Mouse (Mus musculus) midbrain, embryonic 11.5 days (tissue): ENCODE measurements around the gene Zan. TPM values are rescaled to one million over a fixed set of nuclear protein-coding genes. Genes with fewer than 3 reads are reported as not detected.

Experiments
- ATAC-seq: fragments of 200-750 bp; cut with Nextera tagmentation; 2 replicates; pipeline ENCODE4 v1.8.0; 2017; ENCODE audit warnings: moderate TSS enrichment, moderate library complexity; ENCODE audit not compliant: low FRiP score
- DNase-seq: peaks from one replicate; pipeline ENCODE4 v3.0.0; 2015; ENCODE audit warnings: low spot score; ENCODE audit errors: missing footprints
- H3K27ac ChIP-seq: fragments of 300-500 bp; sonication (generic); 2 replicates; pipeline ENCODE4 v1.5.1; 2014; ENCODE audit warnings: low read depth, low read length
- H3K27me3 ChIP-seq: fragments of 300-500 bp; sonication (generic); 2 replicates; pipeline ENCODE4 v1.6.1; 2014; ENCODE audit warnings: mild to moderate bottlenecking, low read length, moderate library complexity, mixed read lengths; ENCODE audit not compliant: control insufficient read depth, insufficient read depth
- H3K36me3 ChIP-seq: fragments of 300-500 bp; sonication (generic); 2 replicates; pipeline ENCODE4 v1.6.1; 2014; ENCODE audit warnings: mild to moderate bottlenecking, low read length, moderate library complexity, mixed read lengths; ENCODE audit not compliant: control insufficient read depth, insufficient read depth
- H3K4me1 ChIP-seq: fragments of 300-500 bp; sonication (generic); 2 replicates; pipeline ENCODE4 v1.6.1; 2014; ENCODE audit warnings: low read length; ENCODE audit not compliant: control insufficient read depth, insufficient read depth
- H3K4me2 ChIP-seq: fragments of 300-500 bp; sonication (generic); 2 replicates; pipeline ENCODE4 v1.6.1; 2014; ENCODE audit warnings: mild to moderate bottlenecking, moderate library complexity
- H3K4me3 ChIP-seq: fragments of 300-500 bp; sonication (generic); 2 replicates; pipeline ENCODE4 v1.5.1; 2014; ENCODE audit warnings: low read depth, low read length
- H3K9ac ChIP-seq: fragments of 300-500 bp; sonication (generic); 2 replicates; pipeline ENCODE4 v1.6.1; 2014; ENCODE audit warnings: low read length
- H3K9me3 ChIP-seq: fragments of 300-500 bp; sonication (generic); 2 replicates; pipeline ENCODE4 v1.6.1; 2016; ENCODE audit warnings: low read length; ENCODE audit not compliant: control insufficient read depth
- WGBS: fragments of 180-500 bp; shearing (Covaris S2); extraction: QIAGEN DNeasy Blood & Tissue Kit; methylation state at CpG from one replicate; pipeline ENCODE4 v1.1.7; 2014; 5-methylcytosine and 5-hydroxymethylcytosine counted together
- polyA plus RNA-seq: library from polyadenylated mRNA; unstranded; fragments of >200 nt; fragmentation: Nextera tagmentation; extraction: Ambion mirVana; gene quantifications from 2 replicates; pipeline ENCODE4 v1.2.1, GENCODE M21; 2014

The Zan gene
- polyA plus RNA-seq, 1 experiment from 2014 or later = 0.03 TPM

GRCm38 (mm10) chr5:137346983-137347382 is 129.9 kb downstream of the Zan start:
- H3K9ac ChIP-seq = no peak overlapping the region
- no peaks in the 10 kb centered on the region for H3K36me3 ChIP-seq
- no peak overlapping the region for H3K4me3 ChIP-seq
- peaks cover 28% of the 10 kb centered on the region for H3K4me1 ChIP-seq
- H3K4me2 ChIP-seq = no peak overlapping the region
- H3K27ac ChIP-seq = no peak overlapping the region
- 92% methylated on average over 4 of the region's 4 CpGs for WGBS
- H3K9me3 ChIP-seq = no peaks in the 10 kb centered on the region
- H3K27me3 ChIP-seq = no peaks in the 10 kb centered on the region
- no peak for ATAC-seq
- no peak for DNase-seq

- 75% methylated on average over 1 of the region's 1 CpGs for WGBS
- no peak overlapping the region for H3K4me2 ChIP-seq
- H3K27ac ChIP-seq = no peak overlapping the region
- no peak overlapping the region for H3K9ac ChIP-seq
- H3K9me3 ChIP-seq = no peaks in the 10 kb centered on the region
- no peaks in the 10 kb centered on the region for H3K36me3 ChIP-seq
- ATAC-seq (no peak), DNase-seq (no peak)
- peaks cover 22% of the 10 kb centered on the region for H3K4me1 ChIP-seq
- no peak overlapping the region for H3K4me3 ChIP-seq
- no peaks in the 10 kb centered on the region for H3K27me3 ChIP-seq
Measured at GRCm38 (mm10) chr5:137346388-137346787, 130.5 kb downstream of the Zan start.

GRCm38 (mm10) chr5:137345821-137346220 is 131.0 kb downstream of the Zan start:
- H3K9me3 ChIP-seq = no peaks in the 10 kb centered on the region
- DNase-seq (no peak), ATAC-seq (no peak)
- H3K4me3 ChIP-seq = no peak overlapping the region
- H3K36me3 ChIP-seq = no peaks in the 10 kb centered on the region
- no peak overlapping the region for H3K27ac ChIP-seq
- H3K27me3 ChIP-seq = no peaks in the 10 kb centered on the region
- H3K4me1 ChIP-seq = peaks cover 19% of the 10 kb centered on the region
- H3K9ac ChIP-seq = no peak overlapping the region
- no peak overlapping the region for H3K4me2 ChIP-seq
- WGBS = 33% methylated on average over 9 of the region's 9 CpGs

DNA sequence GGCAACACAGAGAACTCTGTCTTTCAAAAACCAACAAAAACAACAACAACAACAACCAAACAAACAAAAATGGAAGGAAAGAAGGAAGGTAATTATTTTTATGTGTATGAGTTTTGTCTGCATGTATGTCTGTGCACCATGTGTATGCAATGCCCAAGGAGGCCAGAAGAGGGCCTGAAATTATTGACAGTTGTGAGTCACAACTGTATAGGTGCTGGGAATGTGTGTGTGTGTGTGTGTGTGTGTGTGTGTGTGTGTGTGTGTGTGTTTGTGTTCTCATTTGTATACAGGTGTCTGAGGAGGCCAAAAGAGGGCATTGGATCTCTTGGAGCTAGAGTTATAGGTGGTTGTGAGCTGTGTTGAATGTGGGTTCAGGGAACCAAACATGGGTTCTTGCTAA is 133.0 kb downstream of the Zan start:
- DNase-seq (no peak), ATAC-seq (no peak)
- H3K9me3 ChIP-seq = no peaks in the 10 kb centered on the region
- no peaks in the 10 kb centered on the region for H3K27me3 ChIP-seq
- no peak overlapping the region for H3K4me2 ChIP-seq
- peaks cover 22% of the 10 kb centered on the region for H3K4me1 ChIP-seq
- no peaks in the 10 kb centered on the region for H3K36me3 ChIP-seq
- no peak overlapping the region for H3K4me3 ChIP-seq
- no peak overlapping the region for H3K27ac ChIP-seq
- no peak overlapping the region for H3K9ac ChIP-seq

DNA sequence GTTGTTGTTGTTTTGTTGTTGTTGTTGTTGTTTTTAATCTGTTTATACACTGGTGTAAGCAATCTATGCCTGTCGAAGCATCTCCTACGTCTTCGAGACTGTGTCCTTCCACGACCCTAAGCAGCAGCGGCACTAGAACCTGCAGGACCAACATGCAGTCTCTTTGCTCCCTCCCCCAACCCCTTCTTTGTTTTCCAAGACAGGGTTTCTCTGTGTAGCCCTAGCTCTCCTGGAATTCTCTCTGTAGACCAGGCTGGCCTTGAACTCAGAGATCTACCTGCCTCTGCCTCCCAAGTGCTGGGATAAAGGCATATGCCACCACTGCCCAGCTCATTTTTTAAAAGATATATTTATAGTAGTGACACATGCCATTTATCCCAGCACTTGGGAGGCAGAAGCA is 133.5 kb downstream of the Zan start:
- WGBS = 92% methylated on average over 5 of the region's 5 CpGs
- no peaks in the 10 kb centered on the region for H3K36me3 ChIP-seq
- H3K9me3 ChIP-seq = no peaks in the 10 kb centered on the region
- H3K4me1 ChIP-seq = peaks cover 21% of the 10 kb centered on the region
- no peak overlapping the region for H3K9ac ChIP-seq
- DNase-seq (peak; percentile 41), ATAC-seq (no peak)
- no peaks in the 10 kb centered on the region for H3K27me3 ChIP-seq
- H3K4me2 ChIP-seq = no peak overlapping the region
- H3K4me3 ChIP-seq = no peak overlapping the region
- H3K27ac ChIP-seq = no peak overlapping the region

- Histone ChIP-seq H3K4me2 (no peak overlapping the region), H3K9ac (no peak overlapping the region)
- WGBS = 86% methylated on average over 7 of the region's 7 CpGs
Measured at GRCm38 (mm10) chr5:137342407-137343012, 134.4 kb downstream of the Zan start.

GRCm38 (mm10) chr5:137340222-137340621 is 136.6 kb downstream of the Zan start:
- Histone ChIP-seq H3K9ac (no peak overlapping the region), H3K4me1 (peaks cover 13% of the 10 kb centered on the region), H3K4me3 (no peak overlapping the region), H3K27me3 (no peaks in the 10 kb centered on the region), H3K9me3 (no peaks in the 10 kb centered on the region), H3K27ac (no peak overlapping the region), H3K36me3 (no peaks in the 10 kb centered on the region), H3K4me2 (no peak overlapping the region)
- no peak for ATAC-seq
- DNase-seq = peak; percentile 51
- 76% methylated on average over 6 of the region's 6 CpGs for WGBS

More at GRCm38 (mm10) chr5:137342407-137343012, 134.4 kb downstream of the Zan start:
- Histone ChIP-seq H3K4me3 (no peak overlapping the region), H3K9me3 (no peaks in the 10 kb centered on the region), H3K27me3 (no peaks in the 10 kb centered on the region), H3K36me3 (no peaks in the 10 kb centered on the region), H3K27ac (no peak overlapping the region), H3K4me1 (peaks cover 15% of the 10 kb centered on the region)
- DNase-seq (peak; percentile 76), ATAC-seq (no peak)

DNA sequence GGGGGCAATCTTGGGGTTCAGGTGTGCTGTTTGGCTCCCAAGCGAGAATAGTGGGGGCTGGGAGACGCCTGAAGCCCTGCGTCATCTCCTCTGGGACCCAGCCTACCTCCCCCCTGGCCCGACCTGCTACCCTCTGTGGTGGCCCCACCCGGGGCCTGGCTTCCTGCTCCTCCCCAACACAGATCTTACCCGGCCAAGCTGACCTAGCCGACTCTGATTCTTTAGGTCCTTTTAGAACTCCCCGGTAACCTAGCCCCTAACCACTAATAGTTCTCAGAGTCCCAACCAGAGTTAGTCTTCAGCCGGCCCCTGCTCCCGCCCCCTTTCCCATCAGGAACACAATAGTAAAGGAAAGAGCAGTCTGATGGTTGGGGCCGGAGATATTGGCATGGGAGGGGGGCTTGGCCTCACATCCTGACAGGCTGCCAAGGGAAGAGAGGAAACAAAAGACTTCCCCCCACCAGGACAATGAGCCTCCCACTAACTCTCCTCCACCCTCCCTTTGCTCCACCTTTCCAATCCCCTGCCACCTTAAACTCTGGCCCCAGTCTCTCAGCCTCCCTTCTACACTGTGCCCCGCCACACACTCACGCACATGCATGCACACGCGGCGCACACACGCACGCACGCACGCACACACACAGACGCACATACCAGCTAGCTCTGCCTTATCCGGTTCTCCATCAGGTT is 137.4 kb downstream of the Zan start:
- 7% methylated on average over 22 of the region's 22 CpGs for WGBS
- Histone ChIP-seq H3K27me3 (no peaks in the 10 kb centered on the region), H3K9me3 (no peaks in the 10 kb centered on the region), H3K4me2 (peak overlapping the region; percentile 81), H3K4me3 (peak overlapping the region; percentile 39), H3K9ac (peak overlapping the region; percentile 74), H3K27ac (peak overlapping the region; percentile 68; the same call in 1 of the 2 replicates), H3K4me1 (peaks cover 13% of the 10 kb centered on the region), H3K36me3 (no peaks in the 10 kb centered on the region)
- peak; percentile 49 for ATAC-seq
- peak; percentile 90 for DNase-seq

- peak overlapping the region; percentile 68 for H3K27ac ChIP-seq
- peaks cover 13% of the 10 kb centered on the region for H3K4me1 ChIP-seq
- peak overlapping the region; percentile 74 for H3K9ac ChIP-seq
- H3K4me3 ChIP-seq = peak overlapping the region; percentile 39
- WGBS = 1% methylated on average over 11 of the region's 11 CpGs
- ATAC-seq = peak; percentile 49
- peak; percentile 93 for DNase-seq
- no peaks in the 10 kb centered on the region for H3K36me3 ChIP-seq
- no peaks in the 10 kb centered on the region for H3K9me3 ChIP-seq
- H3K27me3 ChIP-seq = no peaks in the 10 kb centered on the region
- H3K4me2 ChIP-seq = peak overlapping the region; percentile 81
Measured at GRCm38 (mm10) chr5:137338663-137339289, 138.1 kb downstream of the Zan start.
